In the genomic region with DNA sequence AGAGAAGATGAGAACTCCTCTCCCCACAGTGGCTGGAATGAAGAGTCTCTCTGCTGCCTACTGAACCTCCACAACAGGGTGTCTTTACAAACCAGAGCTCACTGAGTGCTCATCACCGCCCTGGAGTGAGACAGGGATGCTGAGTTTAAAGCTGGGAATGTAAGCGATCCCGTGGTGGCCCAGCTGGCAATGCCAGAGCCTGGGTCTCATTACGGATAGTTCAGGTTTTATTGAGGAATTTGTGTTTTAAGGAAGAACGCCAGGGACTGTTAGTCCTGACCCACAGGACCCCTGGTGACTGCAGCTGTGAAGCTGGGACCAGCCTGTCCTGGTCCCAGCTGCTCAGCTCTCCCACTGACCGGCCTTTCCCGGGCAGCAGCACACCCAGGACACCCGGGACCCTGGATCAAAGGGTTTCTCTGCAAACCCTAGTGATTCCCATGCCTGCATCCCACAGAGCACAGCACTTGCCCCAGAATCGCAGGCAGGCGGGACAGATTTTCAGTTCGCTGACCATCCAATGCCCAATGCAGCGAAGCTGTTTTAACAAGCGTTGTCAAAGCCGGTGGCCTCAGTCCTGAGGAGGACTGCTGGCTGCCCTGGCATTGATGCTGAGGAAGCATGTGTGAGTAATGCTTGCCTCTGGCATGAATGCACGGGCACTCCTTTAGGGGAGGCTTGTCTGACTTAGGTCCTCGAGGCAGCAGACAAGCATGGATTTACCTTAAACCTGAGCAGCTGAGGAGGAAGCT, we compare ENCODE assay signal across 16 mouse cellular contexts.
DNase-seq lines count a peak whose midpoint lies in the region; ATAC-seq lines count a peak whose summit lies in the region.
"Had no signal": no experiment of that assay in that cellular context is flagged by ENCODE, and none has a peak within 500 bp of the region (broad histone marks: within the 10 kb centered on the region; RNA-seq: fewer than 3 reads in every experiment).

No protein-coding gene starts in this region.

- H3K4me1 ChIP-seq in midbrain, embryonic 10.5 days = peaks cover 23% of the 10 kb centered on the region
- no peaks in the 10 kb centered on the region for H3K4me1 ChIP-seq in midbrain, embryonic 15.5 days
- peaks cover 72% of the 10 kb centered on the region for H3K4me1 ChIP-seq in limb, embryonic 13.5 days
- H3K4me1 ChIP-seq in heart, embryonic 11.5 days (ENCODE audit: control insufficient read depth, insufficient read depth, low read length) = no peaks in the 10 kb centered on the region
- H3K4me1 ChIP-seq: forebrain, embryonic 13.5 days had no signal

- H3K4me3 ChIP-seq in midbrain, embryonic 10.5 days = no peak overlapping the region
- H3K4me3 ChIP-seq in midbrain, embryonic 15.5 days = no peak overlapping the region
- H3K4me3 ChIP-seq in limb, embryonic 13.5 days = no peak overlapping the region
- no peak overlapping the region for H3K4me3 ChIP-seq in heart, embryonic 11.5 days (ENCODE audit: low read depth, low read length)
- H3K4me3 ChIP-seq: embryonic facial prominence, embryonic 13.5 days; forebrain, embryonic 13.5 days; hindbrain, embryonic 15.5 days; left cerebral cortex, adult 2 months; stomach, embryonic 15.5 days had no signal

- ATAC-seq in midbrain, embryonic 15.5 days (replicated peaks) = no peak
- ATAC-seq in limb, embryonic 13.5 days (ENCODE audit: low FRiP score, low read depth) = no peak
- ATAC-seq in heart, embryonic 11.5 days (replicated peaks; ENCODE audit: insufficient number of reproducible peaks, low FRiP score, low TSS enrichment) = no peak
- ATAC-seq: forebrain, embryonic 13.5 days had no signal

- H3K9me3 ChIP-seq in midbrain, embryonic 10.5 days (replicated peaks) = no peaks in the 10 kb centered on the region
- H3K9me3 ChIP-seq in midbrain, embryonic 15.5 days = no peaks in the 10 kb centered on the region
- no peaks in the 10 kb centered on the region for H3K9me3 ChIP-seq in limb, embryonic 13.5 days
- H3K9me3 ChIP-seq in heart, embryonic 11.5 days (replicated peaks; ENCODE audit: control insufficient read depth, low read length) = no peaks in the 10 kb centered on the region
- H3K9me3 ChIP-seq: embryonic facial prominence, embryonic 13.5 days; forebrain, embryonic 13.5 days; hindbrain, embryonic 15.5 days; stomach, embryonic 15.5 days had no signal

- H3K27me3 ChIP-seq in midbrain, embryonic 10.5 days (ENCODE audit: low read depth, poor library complexity, severe bottlenecking) = no peaks in the 10 kb centered on the region
- no peaks in the 10 kb centered on the region for H3K27me3 ChIP-seq in midbrain, embryonic 15.5 days (replicated peaks)
- no peaks in the 10 kb centered on the region for H3K27me3 ChIP-seq in limb, embryonic 13.5 days
- 0 out of 2 replicates have a peak, but pooled peaks cover 3% of the 10 kb centered on the region for H3K27me3 ChIP-seq in heart, embryonic 11.5 days (ENCODE audit: control insufficient read depth, insufficient read depth, low read length)
- H3K27me3 ChIP-seq: embryonic facial prominence, embryonic 13.5 days; forebrain, embryonic 13.5 days; hindbrain, embryonic 15.5 days; stomach, embryonic 15.5 days had no signal

- no peak overlapping the region for H3K4me2 ChIP-seq in midbrain, embryonic 15.5 days
- peak overlapping the region; percentile 11; the same call in 1 of the 2 replicates for H3K4me2 ChIP-seq in limb, embryonic 13.5 days (replicated peaks)
- H3K4me2 ChIP-seq in heart, embryonic 11.5 days = no peak overlapping the region
- H3K4me2 ChIP-seq: embryonic facial prominence, embryonic 13.5 days; forebrain, embryonic 13.5 days; hindbrain, embryonic 15.5 days; lung, embryonic 14.5 days; stomach, embryonic 15.5 days had no signal

- no peak overlapping the region for H3K9ac ChIP-seq in midbrain, embryonic 15.5 days
- H3K9ac ChIP-seq in limb, embryonic 13.5 days = no peak overlapping the region; the same call in 1 of the 2 replicates
- H3K9ac ChIP-seq in heart, embryonic 11.5 days (ENCODE audit: low read depth, low read length) = no peak overlapping the region
- H3K9ac ChIP-seq: embryonic facial prominence, embryonic 13.5 days; forebrain, embryonic 13.5 days; hindbrain, embryonic 15.5 days; lung, embryonic 14.5 days; stomach, embryonic 15.5 days had no signal

- H3K27ac ChIP-seq in midbrain, embryonic 10.5 days (replicated peaks) = peak overlapping the region; percentile 46; the same call in 1 of the 2 replicates
- H3K27ac ChIP-seq in midbrain, embryonic 15.5 days = no peak overlapping the region
- H3K27ac ChIP-seq in limb, embryonic 13.5 days = no peak overlapping the region; the same call in 1 of the 2 replicates
- no peak overlapping the region for H3K27ac ChIP-seq in heart, embryonic 11.5 days (ENCODE audit: low read depth, low read length)
- H3K27ac ChIP-seq: embryonic facial prominence, embryonic 13.5 days; forebrain, embryonic 13.5 days; hindbrain, embryonic 15.5 days; left cerebral cortex, adult 2 months; stomach, embryonic 15.5 days had no signal

- no peaks in the 10 kb centered on the region for H3K36me3 ChIP-seq in midbrain, embryonic 10.5 days
- no peaks in the 10 kb centered on the region for H3K36me3 ChIP-seq in midbrain, embryonic 15.5 days (replicated peaks)
- H3K36me3 ChIP-seq in limb, embryonic 13.5 days = no peaks in the 10 kb centered on the region
- H3K36me3 ChIP-seq in heart, embryonic 11.5 days (ENCODE audit: control insufficient read depth, insufficient read depth, low read length) = no peaks in the 10 kb centered on the region
- H3K36me3 ChIP-seq: embryonic facial prominence, embryonic 13.5 days; hindbrain, embryonic 15.5 days; stomach, embryonic 15.5 days had no signal

- DNase-seq in cerebellum, postnatal 14 days = peak; percentile 43 to 47
- DNase-seq in cerebellum, adult 8-10 months = no peak
- no peak for DNase-seq in midbrain, embryonic 10.5 days (ENCODE audit: low spot score)
- DNase-seq in retina, postnatal 1 day = peak; percentile 92
- DNase-seq in layer of hippocampus, postnatal 10 days (ENCODE audit: low spot score in 2 of 2) = no peak
- DNase-seq: heart, adult 18-20 months; kidney, adult 2 months; lung, embryonic 14.5 days had no signal

- 36% methylated on average over 16 of the region's 16 CpGs for WGBS in midbrain, embryonic 10.5 days
- WGBS in midbrain, embryonic 15.5 days = 30% methylated on average over 16 of the region's 16 CpGs
- 24% methylated on average over 16 of the region's 16 CpGs for WGBS in limb, embryonic 13.5 days
- 41% methylated on average over 16 of the region's 16 CpGs for WGBS in heart, embryonic 11.5 days (ENCODE audit: insufficient replicate concordance)

Comparison
In these comparisons a context has a peak if more than half of its experiments do, and no peak if none do; other contexts are left out.
1. DNase-seq: peak in cerebellum, postnatal 14 days (2 of 2) and retina, postnatal 1 day (single experiment); none in cerebellum, adult 8-10 months (single experiment), midbrain, embryonic 10.5 days (single experiment) and layer of hippocampus, postnatal 10 days (0 of 2).